Mouse (Mus musculus): ENCODE measurements around the gene Decr2. TPM values are rescaled to one million over a fixed set of nuclear protein-coding genes. Genes with fewer than 3 reads are reported as not detected.
"Not testable (repeated sequence)": the region's sequence is repeated elsewhere in the genome, so short reads cannot be mapped to it uniquely, and the experiment has no call there.

Gene Decr2
- polyA plus RNA-seq, 1 experiment from 2014 or later = 33.5 TPM

- Histone ChIP-seq H3K9me3 (no peaks in the 10 kb centered on the region), H3K4me3 (no peak overlapping the region), H3K27ac (no peak overlapping the region), H3K4me1 (replicated peaks) (peaks cover 30% of the 10 kb centered on the region), H3K36me3 (peaks cover 25% of the 10 kb centered on the region), H3K27me3 (peaks cover 22% of the 10 kb centered on the region), H3K4me2 (no peak overlapping the region), H3K9ac (no peak overlapping the region)
- WGBS = 52% methylated on average over 5 of the region's 5 CpGs
- ATAC-seq (ENCODE audit: low FRiP score) = no peak
Measured at GRCm38 (mm10) chr17:26122431-26123140, 32.4 kb upstream of the Decr2 start.

DNA sequence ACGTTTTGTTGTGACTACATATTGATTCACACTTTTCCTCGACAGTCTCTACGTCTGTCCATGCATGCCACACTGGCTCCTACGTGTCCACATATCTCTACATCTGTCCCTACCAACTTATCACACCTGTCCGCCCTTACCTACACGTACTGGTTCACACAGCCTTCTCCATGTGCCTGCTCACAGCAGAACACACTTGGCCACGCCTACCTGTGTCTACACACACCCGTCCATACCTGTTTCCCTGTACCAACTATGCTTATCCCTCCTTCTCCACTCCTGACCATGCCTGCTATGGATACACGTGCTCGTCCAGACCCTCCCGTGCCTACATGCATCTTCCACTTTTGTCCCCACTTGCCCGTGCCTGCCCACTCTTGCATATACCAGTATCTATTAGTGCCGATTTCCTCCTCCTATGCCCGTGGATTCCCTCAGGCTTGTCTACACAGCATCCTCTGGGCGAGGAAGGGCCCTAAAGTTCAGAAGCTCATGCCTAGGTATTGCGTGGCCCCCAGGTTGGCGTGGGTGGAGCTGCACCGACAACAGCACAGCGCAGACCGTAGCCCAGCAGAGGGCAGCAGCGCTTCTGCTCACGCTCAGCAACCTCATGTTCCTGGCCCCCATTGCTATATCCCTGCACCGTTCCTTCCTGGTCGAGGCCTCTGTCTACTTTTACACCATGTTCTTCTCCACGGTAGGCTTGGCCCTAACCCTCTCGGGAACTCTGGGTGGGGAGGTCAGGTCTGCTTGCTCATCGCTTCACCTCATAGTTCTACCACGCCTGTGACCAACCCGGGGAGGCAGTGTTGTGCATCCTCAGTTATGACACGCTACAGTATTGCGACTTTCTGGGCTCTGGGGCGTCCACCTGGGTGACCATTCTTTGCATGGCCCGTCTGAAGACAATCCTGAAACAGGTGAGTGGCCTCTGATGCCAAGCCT is 29.9 kb upstream of the Decr2 start:
- H3K4me3 ChIP-seq = no peak overlapping the region
- 51% methylated on average over 33 of the region's 33 CpGs for WGBS
- no peak overlapping the region for H3K27ac ChIP-seq
- no peak overlapping the region for H3K9ac ChIP-seq
- H3K9me3 ChIP-seq = no peaks in the 10 kb centered on the region
- H3K27me3 ChIP-seq = peaks cover 48% of the 10 kb centered on the region
- peaks cover 26% of the 10 kb centered on the region for H3K4me1 ChIP-seq (replicated peaks)
- H3K4me2 ChIP-seq = no peak overlapping the region
- H3K36me3 ChIP-seq = 0 out of 2 replicates have a peak, but pooled peaks cover under 1% of the 10 kb centered on the region
- peak; percentile 22; the same call in 1 of the 2 replicates for ATAC-seq (ENCODE audit: low FRiP score)

DNA sequence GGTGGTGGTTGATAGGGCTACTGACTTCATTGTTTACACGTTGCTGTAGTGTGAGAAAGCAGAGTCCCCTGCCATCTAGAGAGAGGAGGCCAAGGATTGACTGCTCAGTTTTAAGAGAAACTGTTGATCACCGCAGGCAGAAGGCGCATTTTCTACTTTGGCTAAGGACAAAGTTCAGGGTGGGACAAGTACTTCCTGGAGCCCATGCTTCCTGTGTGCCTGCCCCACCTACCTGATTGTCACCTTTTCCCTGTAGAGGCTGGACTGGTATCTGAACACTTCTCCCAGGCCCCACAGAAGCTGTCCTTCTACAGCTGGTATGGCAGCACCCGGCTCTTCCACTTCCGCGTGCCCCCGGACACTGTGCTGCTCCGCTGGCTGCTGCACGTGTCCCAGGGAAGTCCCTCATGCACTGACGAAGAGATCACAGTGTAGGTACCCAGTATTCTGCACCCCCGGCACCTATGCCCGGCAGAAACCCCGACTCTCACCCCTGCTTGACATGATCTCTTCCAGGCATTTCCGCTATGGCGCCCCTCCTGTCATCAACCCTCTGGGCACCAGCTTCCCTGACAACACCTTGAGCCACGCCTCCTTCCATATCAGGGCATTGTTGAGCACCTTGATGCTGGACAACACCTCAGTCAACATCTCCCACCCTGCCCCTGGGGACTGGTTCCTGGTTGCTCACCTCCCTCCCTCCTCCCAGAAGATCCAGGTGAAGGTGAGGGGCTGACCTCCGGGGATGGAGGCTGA is 26.5 kb upstream of the Decr2 start:
- H3K4me3 ChIP-seq = no peak overlapping the region
- no peaks in the 10 kb centered on the region for H3K36me3 ChIP-seq
- no peak overlapping the region for H3K27ac ChIP-seq
- peaks cover 73% of the 10 kb centered on the region for H3K27me3 ChIP-seq
- no peak overlapping the region for H3K9ac ChIP-seq
- no peak for ATAC-seq (ENCODE audit: low FRiP score)
- H3K4me1 ChIP-seq (replicated peaks) = peaks cover 13% of the 10 kb centered on the region
- no peak overlapping the region for H3K4me2 ChIP-seq
- WGBS = 87% methylated on average over 17 of the region's 17 CpGs
- H3K9me3 ChIP-seq = no peaks in the 10 kb centered on the region

- H3K4me3 ChIP-seq = no peak overlapping the region
- no peak overlapping the region for H3K4me2 ChIP-seq
- no peaks in the 10 kb centered on the region for H3K36me3 ChIP-seq
- no peak for ATAC-seq (ENCODE audit: low FRiP score)
- peaks cover 78% of the 10 kb centered on the region for H3K27me3 ChIP-seq
- H3K27ac ChIP-seq = no peak overlapping the region
- WGBS = 50% methylated on average over 1 of the region's 3 CpGs
- H3K9ac ChIP-seq = no peak overlapping the region
- H3K9me3 ChIP-seq = no peaks in the 10 kb centered on the region
- H3K4me1 ChIP-seq (replicated peaks) = peaks cover 13% of the 10 kb centered on the region
Measured at GRCm38 (mm10) chr17:26115956-26116487, 25.9 kb upstream of the Decr2 start.

GRCm38 (mm10) chr17:26115205-26115898 is 25.2 kb upstream of the Decr2 start:
- 85% methylated on average over 7 of the region's 7 CpGs for WGBS
- H3K4me2 ChIP-seq = no peak overlapping the region
- peaks cover 83% of the 10 kb centered on the region for H3K27me3 ChIP-seq
- ATAC-seq (ENCODE audit: low FRiP score) = no peak
- H3K4me1 ChIP-seq (replicated peaks) = peaks cover 12% of the 10 kb centered on the region
- H3K9ac ChIP-seq = no peak overlapping the region
- no peak overlapping the region for H3K27ac ChIP-seq
- no peak overlapping the region for H3K4me3 ChIP-seq
- H3K9me3 ChIP-seq = no peaks in the 10 kb centered on the region
- no peaks in the 10 kb centered on the region for H3K36me3 ChIP-seq

GRCm38 (mm10) chr17:26114461-26114860 is 24.3 kb upstream of the Decr2 start:
- H3K27ac ChIP-seq; H3K9me3 ChIP-seq; H3K4me2 ChIP-seq; H3K4me3 ChIP-seq; H3K4me1 ChIP-seq (replicated peaks); H3K36me3 ChIP-seq; ATAC-seq (ENCODE audit: low FRiP score); H3K9ac ChIP-seq: not testable (repeated sequence)
- H3K27me3 ChIP-seq = peaks cover 86% of the 10 kb centered on the region
- WGBS = 71% methylated on average over 7 of the region's 7 CpGs

- no peak overlapping the region for H3K27ac ChIP-seq
- peak overlapping the region; percentile 93 for H3K4me2 ChIP-seq
- no peaks in the 10 kb centered on the region for H3K9me3 ChIP-seq
- no peaks in the 10 kb centered on the region for H3K36me3 ChIP-seq
- WGBS = 9% methylated on average over 8 of the region's 8 CpGs
- peaks cover 7% of the 10 kb centered on the region for H3K4me1 ChIP-seq (replicated peaks)
- peaks cover 82% of the 10 kb centered on the region for H3K27me3 ChIP-seq
- H3K9ac ChIP-seq = peak overlapping the region; percentile 88
- no peak for ATAC-seq (ENCODE audit: low FRiP score)
- peak overlapping the region; percentile 68 for H3K4me3 ChIP-seq
Measured at GRCm38 (mm10) chr17:26114061-26114460, 23.9 kb upstream of the Decr2 start.

- Histone ChIP-seq H3K9me3 (no peaks in the 10 kb centered on the region), H3K36me3 (no peaks in the 10 kb centered on the region), H3K27me3 (peaks cover 75% of the 10 kb centered on the region), H3K9ac (peak within 1 kb of the TSS; percentile 88), H3K4me1 (replicated peaks) (peaks cover 7% of the 10 kb centered on the region), H3K4me3 (peak within 1 kb of the TSS; percentile 68), H3K27ac (peak within 1 kb of the TSS; percentile 64), H3K4me2 (peak within 1 kb of the TSS; percentile 93)
- peak; percentile 57 for ATAC-seq (ENCODE audit: low FRiP score)
- WGBS = 1% methylated on average over 64 of the region's 75 CpGs
Measured at GRCm38 (mm10) chr17:26113181-26113948, 23.2 kb upstream of the Decr2 start, which contains the start of gene Tmem8. Tmem8 (plus strand) TSS chr17:26113299.

DNA sequence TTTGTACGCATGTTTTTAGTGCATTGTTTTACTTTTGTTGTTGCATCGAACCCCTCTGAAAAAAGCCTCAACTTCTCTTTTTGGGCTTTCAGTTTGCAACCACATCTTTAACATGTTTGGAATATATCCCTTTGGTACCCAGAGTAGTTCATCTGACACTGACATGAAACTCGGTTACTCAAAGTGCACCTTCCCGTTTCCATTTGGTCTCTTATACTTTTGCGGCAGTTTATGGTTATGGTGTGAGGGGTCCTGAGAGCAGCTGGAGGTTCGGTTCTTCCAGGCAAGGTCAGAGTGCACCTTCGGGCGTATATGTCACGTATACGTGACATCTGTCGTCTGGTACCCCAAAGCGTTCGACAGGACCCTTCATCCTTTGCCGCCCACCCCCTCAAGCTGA is 22.6 kb upstream of the Decr2 start:
- H3K36me3 ChIP-seq = no peaks in the 10 kb centered on the region
- H3K4me1 ChIP-seq (replicated peaks) = peaks cover 7% of the 10 kb centered on the region
- WGBS = 17% methylated on average over 14 of the region's 14 CpGs
- peak overlapping the region; percentile 88 for H3K9ac ChIP-seq
- H3K27ac ChIP-seq = peak overlapping the region; percentile 64; the same call in 1 of the 2 replicates
- peak overlapping the region; percentile 68 for H3K4me3 ChIP-seq
- ATAC-seq (ENCODE audit: low FRiP score) = peak; percentile 2; the same call in 1 of the 2 replicates
- H3K4me2 ChIP-seq = peak overlapping the region; percentile 93
- no peaks in the 10 kb centered on the region for H3K9me3 ChIP-seq
- peaks cover 70% of the 10 kb centered on the region for H3K27me3 ChIP-seq

DNA sequence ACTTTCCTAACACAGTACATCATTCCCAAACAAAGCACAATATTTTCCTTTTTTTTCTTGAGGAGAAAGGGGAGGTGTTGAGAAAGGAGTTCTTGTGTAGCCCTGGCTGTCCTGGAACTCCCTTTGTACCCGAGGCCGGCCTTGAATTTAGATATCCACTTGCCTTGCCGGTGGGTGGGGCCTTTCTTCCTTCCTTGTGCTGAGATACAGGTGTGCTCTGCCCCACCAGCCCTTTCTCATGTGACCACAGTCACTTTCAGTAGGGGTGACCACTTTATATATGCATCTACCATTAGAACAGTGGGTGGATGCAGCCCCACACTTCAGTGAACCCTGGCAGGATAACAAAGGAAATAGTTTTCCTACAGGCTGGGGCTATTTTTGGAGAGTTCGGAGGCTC is 21.6 kb upstream of the Decr2 start:
- H3K9me3 ChIP-seq = no peaks in the 10 kb centered on the region
- H3K4me1 ChIP-seq (replicated peaks) = peaks cover 7% of the 10 kb centered on the region
- H3K9ac ChIP-seq = no peak overlapping the region
- no peaks in the 10 kb centered on the region for H3K36me3 ChIP-seq
- no peak overlapping the region for H3K4me2 ChIP-seq
- no peak overlapping the region for H3K4me3 ChIP-seq
- no peak for ATAC-seq (ENCODE audit: low FRiP score)
- peaks cover 60% of the 10 kb centered on the region for H3K27me3 ChIP-seq
- no peak overlapping the region for H3K27ac ChIP-seq
- WGBS = 21% methylated on average over 4 of the region's 4 CpGs

DNA sequence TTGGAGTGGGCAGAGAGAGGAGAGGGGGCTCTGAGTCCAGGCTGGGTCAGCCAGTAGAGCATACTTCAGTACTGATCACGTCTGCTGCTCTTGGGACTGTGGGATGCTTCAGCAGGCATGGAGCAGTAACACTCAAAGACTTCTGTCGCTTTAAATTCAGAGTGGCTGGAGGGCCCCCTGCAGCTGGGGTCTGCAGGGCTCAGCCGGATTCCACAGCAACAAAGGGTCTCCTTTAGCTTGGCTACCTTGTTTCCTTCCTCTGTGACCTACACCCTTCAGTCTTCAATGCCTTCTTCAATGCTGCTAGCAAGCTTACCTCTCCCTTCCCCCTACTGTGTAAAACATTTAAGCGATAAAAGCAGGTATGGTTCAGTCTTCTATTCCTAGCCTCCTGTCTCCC is 20.9 kb upstream of the Decr2 start:
- Histone ChIP-seq H3K4me3 (no peak overlapping the region), H3K4me2 (no peak overlapping the region), H3K9me3 (no peaks in the 10 kb centered on the region), H3K36me3 (no peaks in the 10 kb centered on the region), H3K4me1 (replicated peaks) (peaks cover 7% of the 10 kb centered on the region), H3K9ac (no peak overlapping the region), H3K27me3 (peaks cover 53% of the 10 kb centered on the region), H3K27ac (no peak overlapping the region)
- 2% methylated on average over 4 of the region's 4 CpGs for whole genome bisulfite sequencing
- ATAC-seq (ENCODE audit: low FRiP score) = no peak
